Mouse (Mus musculus) frontal cortex, adult 2 months (tissue): ENCODE measurements around the gene Lman1l. TPM values are rescaled to one million over a fixed set of nuclear protein-coding genes. Genes with fewer than 3 reads are reported as not detected.

Source experiments
- polyA plus RNA-seq: library from polyadenylated mRNA; depleted of rRNA; stranded (reverse); fragments of >200 nt; gene quantifications from 2 replicates; pipeline ENCODE4 v1.2.3, GENCODE M21; 2012; rRNA removed

The Lman1l gene
- polyA plus RNA-seq, 1 experiment, result 0.12 TPM

Other genes starting within 250 kb of the Lman1l start
- gene Ppcdc, start 180.7 kb downstream of the Lman1l start, polyA plus RNA-seq, result 23.3 and 24.5 TPM in 2 replicates
- 343 and 371 TPM in 2 replicates for gene Scamp5, start 152.7 kb downstream of the Lman1l start, polyA plus RNA-seq
- 32.6 and 46.9 TPM in 2 replicates for gene Rpp25, start 116.7 kb downstream of the Lman1l start, polyA plus RNA-seq
- gene Cox5a, start 99.5 kb downstream of the Lman1l start, polyA plus RNA-seq, result 416 and 459 TPM in 2 replicates
- gene Fam219b, start 83.2 kb downstream of the Lman1l start, polyA plus RNA-seq, result 10.9 and 14.5 TPM in 2 replicates
- gene Mpi, start 68.0 kb downstream of the Lman1l start, polyA plus RNA-seq, result 86.3 and 86.4 TPM in 2 replicates
- 47.8 and 49.7 TPM in 2 replicates for gene Scamp2, start 59.8 kb downstream of the Lman1l start, polyA plus RNA-seq
- gene Ulk3, start 31.3 kb downstream of the Lman1l start, polyA plus RNA-seq, result 45.3 and 53.0 TPM in 2 replicates
- 17.6 and 18.4 TPM in 2 replicates for gene Cplx3, start 14.5 kb downstream of the Lman1l start, polyA plus RNA-seq
- gene Csk, start 32.9 kb upstream of the Lman1l start, polyA plus RNA-seq, result 66.1 and 86.0 TPM in 2 replicates
- 1.1 TPM in 1 of 2 replicates, not detected in the other for gene Cyp1a2, start 62.9 kb upstream of the Lman1l start, polyA plus RNA-seq
- 0.08 TPM in 2 replicates for gene Cyp1a1, start 67.2 kb upstream of the Lman1l start, polyA plus RNA-seq
- 12.3 and 13.3 TPM in 2 replicates for gene Edc3, start 87.8 kb upstream of the Lman1l start, polyA plus RNA-seq
- 156 and 191 TPM in 2 replicates for gene Clk3, start 145.1 kb upstream of the Lman1l start, polyA plus RNA-seq
- gene Arid3b, start 216.0 kb upstream of the Lman1l start, polyA plus RNA-seq, result 6.9 and 8.2 TPM in 2 replicates